Mouse (Mus musculus) left cerebral cortex, postnatal 10 days (tissue): Measurements from ENCODE around the gene Liph. TPM values are rescaled to one million over a fixed set of nuclear protein-coding genes. Genes with fewer than 3 reads are reported as not detected.
A peak's percentile ranks its signal among the peaks of the same experiment; 100 is the strongest.
"Not testable (repeated sequence)": the region's sequence is repeated elsewhere in the genome, so short reads cannot be mapped to it uniquely, and the experiment has no call there.

Source experiments
- DNase-seq, 2 experiments: peaks; one replicate each; pipeline ENCODE4 v3.0.0; 2021 to 2022; ENCODE audit warnings: low spot score in 2 of 2, mixed read lengths in 1 of 2; ENCODE audit errors: extremely low spot score in 1 of 2
- intact Hi-C: fragments of 180-260 bp; cut with DNase I; formaldehyde crosslinking; loops from one replicate; pipeline ENCODE4 v1.15.1; 2025
- total RNA-seq, 2 experiments: library from RNA; stranded (reverse); gene quantifications; 2 replicates each; pipeline ENCODE4 v1.2.3; 2021

Liph gene
- under 1 TPM; 0.24 to 0.36 TPM for total RNA-seq

- intact Hi-C loops = no loop called here
- DNase-seq = peak in 1 of 2 experiments; percentile 49
Observed at GRCm38 (mm10) chr16:21995304-21995703, at the start of gene Liph. Gene Liph, minus strand, starts transcription at chr16:21995663.

GRCm38 (mm10) chr16:22043830-22044229, 48.4 kb upstream of the Liph start:
- no peak for DNase-seq
- intact Hi-C loops = no loop called here

DNA sequence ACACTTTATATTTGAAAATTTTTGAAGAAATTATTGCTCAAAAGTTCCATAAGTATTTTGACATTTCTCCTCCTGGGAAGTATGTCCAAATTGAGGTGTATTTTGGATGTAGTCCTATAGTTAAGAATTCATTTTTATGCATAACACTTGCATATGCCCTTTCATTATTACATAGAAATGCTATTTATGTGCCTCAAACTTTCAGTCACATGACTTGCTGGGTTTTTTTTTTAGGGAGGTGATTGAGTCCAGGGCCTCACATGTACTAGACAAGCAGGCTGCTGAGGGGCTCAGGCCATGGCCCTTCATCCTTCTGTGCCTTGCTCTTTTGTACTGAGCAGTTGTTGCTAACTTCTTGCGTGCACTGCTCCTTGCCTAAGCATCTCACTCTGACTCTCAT, 44.5 kb upstream of the Liph start:
- DNase-seq = no peak
- intact Hi-C loops = no loop called here

- intact Hi-C loops = no loop called here
Observed at GRCm38 (mm10) chr16:22038554-22038953, 43.1 kb upstream of the Liph start.

DNA sequence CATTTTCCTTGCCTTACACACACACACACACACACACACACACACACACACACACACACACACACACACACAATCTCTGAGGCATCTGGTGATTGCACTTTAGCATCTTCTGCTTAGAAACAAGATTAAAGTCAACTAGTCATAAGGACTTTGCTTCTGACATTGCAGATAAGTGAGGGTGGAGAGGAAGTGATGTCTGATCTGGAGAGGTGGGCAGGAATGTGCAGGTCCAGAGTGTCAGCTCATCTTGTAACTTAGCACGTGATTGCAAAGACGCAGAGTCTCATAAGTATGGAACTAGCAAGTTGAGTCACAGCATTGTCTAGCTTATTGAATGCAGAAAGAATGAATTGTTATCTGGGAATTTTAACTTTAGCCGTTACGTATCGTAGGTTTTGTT, 32.0 kb upstream of the Liph start:
- no peak for DNase-seq
- intact Hi-C loops = no loop called here

More at GRCm38 (mm10) chr16:22038554-22038953, 43.1 kb upstream of the Liph start:
- no peak for DNase-seq

DNA sequence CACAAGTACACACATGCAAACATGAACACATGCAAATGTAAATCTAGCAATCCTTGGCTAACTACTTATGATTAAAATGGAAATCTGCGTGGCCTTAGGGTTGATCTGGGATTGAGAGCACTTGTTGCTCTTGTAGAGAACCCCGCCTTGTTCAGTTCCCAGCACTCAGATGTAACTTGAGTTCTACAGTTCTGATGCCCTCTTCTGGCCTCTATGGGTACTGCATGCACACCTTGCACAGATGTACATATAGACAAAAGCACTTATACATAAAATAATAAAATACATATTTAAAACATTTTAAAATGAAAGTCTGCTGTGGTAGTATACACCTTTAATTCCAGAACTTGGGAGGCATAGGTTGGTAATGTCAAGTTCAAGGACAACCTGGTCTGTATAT, 26.7 kb upstream of the Liph start:
- DNase-seq = no peak
- intact Hi-C loops = loop anchor here (5.0 kb wide), 1 partner anchor 185 kb away; no protein-coding TSS in a partner anchor

DNA sequence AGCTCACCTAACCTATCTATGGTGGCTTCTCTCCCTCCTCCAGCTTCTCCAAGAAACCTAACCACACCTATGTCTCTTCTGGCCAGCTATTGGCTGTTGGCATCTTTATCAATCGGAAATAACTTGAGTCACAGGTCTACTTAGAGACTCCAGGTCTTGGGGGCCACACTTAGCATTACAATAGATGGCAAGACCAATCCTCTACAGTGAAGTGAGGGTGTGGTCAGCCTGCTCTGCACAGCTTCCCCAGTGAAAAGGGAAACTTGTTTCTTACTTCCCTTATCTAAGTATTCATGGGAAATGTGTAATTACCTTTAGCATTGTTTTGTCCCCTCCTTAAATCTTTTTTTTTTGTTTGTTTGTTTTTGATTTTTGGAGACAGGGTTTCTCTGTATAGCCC, 20.1 kb upstream of the Liph start:
- no peak for DNase-seq
- intact Hi-C loops = no loop called here

- DNase-seq = peak in 1 of 2 experiments; percentile 69
- intact Hi-C loops = loop anchor here (5.0 kb wide), 1 partner anchor 172 kb away; no protein-coding TSS in a partner anchor
Observed at GRCm38 (mm10) chr16:22009596-22009995, 14.1 kb upstream of the Liph start.

DNA sequence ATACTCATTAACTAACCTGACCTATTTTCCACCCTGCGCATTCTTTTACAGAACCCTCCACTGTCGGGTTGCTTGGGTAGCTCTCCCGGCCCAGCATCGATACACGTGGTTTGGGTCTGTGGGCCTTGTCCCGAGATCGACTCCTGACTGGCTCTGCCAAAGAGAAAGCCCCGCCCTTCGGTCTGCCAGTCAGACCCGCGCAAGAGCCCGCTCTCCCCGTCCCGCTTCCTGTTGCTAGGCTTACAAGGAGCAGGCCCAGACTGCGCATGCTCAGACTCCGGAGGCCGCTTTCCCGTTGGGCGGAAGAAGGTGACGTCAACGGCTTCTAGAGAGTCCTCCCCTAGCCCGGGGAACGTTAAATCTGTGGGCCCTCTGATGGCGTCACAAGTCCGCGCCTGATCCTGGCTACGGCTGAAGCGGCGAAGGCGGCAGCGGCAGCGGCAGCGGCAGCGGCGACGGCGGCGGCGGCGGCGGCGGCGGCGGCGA, 13.7 kb upstream of the Liph start, which contains the start of gene Senp2:
Gene Senp2 (plus strand): TSS at position 386 of the 486 bp plus-strand sequence.
- intact Hi-C loops = loop anchor here (5.0 kb wide), 1 partner anchor 172 kb away; no protein-coding TSS in a partner anchor
- peak; percentile 100 for DNase-seq

DNA sequence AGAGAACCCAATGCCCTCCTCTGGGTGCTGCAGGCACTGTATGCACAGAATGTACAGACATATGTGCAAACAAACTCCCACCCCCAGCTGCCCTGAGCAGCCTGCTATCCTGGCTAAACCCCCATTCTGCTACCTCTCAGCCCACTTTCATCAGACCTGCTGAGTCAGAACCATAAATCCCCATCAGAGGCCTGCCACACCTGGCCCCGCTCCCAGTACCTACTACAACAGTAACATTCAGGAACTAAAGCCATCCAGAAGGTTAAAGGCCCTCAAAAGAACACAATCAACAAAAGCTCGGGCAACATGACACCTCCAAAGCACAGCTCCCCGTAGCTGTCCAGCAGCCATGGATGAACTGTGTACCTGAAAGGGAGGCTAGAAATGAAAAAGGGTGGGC, 6.1 kb upstream of the Liph start:
- intact Hi-C loops = no loop called here
- no peak for DNase-seq

DNA sequence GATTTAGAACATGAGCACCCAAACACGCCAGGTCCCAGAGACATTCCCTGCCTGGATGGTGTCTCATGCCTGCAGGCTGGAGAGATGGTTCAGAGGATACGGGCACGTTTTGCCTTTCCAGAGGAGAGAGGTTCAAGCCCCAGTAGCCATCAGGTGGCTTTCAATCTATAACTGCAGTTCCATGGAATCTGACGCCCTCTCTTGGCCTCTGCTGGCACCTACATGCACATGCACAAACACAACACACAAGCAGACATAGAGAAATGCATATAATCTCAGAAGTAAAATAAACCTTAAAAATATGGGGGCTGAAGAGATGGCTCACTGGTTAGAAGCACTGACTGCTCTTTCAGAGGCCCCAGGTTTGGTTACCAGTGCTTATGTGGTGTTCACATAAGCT, 5.7 kb upstream of the Liph start:
- intact Hi-C loops = no loop called here
- no peak for DNase-seq

DNA sequence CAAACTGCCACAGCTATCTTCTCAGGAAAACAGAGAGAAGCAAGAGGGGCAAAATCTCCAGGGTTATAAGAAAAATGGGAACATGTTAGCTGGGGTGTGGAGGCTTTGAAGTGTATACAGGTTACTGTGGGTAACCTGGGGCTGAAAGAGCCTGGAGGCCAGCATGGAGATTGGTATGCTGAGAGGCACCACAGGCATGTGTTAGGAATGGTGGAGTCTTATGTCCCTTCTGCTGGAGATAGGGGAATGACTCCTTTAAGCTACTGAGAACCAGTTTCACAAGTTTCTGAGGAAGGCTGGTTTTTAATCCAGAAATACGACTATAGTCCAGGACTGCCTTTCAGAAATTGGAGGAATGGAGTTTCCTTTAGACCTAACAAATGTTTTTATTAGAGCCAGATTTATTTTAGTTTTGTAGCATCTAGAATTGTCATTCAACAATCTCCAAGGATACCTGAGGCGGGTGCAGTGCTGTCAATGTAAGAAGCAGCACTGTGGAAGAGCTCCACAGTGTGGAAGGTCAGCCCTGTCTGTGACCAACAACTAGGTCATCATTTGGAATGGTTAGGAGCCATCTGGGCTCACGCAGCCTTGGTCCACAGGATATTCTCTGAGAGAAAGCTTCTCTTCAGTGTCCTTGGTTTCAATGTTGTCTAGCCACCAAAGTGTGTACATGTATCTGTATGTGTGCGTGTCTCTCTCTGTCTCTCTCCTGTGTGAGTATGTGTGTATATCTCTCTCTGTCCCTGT, 4.7 kb upstream of the Liph start:
- DNase-seq = no peak
- intact Hi-C loops = no loop called here

GRCm38 (mm10) chr16:21998061-21998460, 2.6 kb upstream of the Liph start:
- intact Hi-C loops = no loop called here
- DNase-seq = no peak

GRCm38 (mm10) chr16:21996881-21997641, 1.6 kb upstream of the Liph start:
- intact Hi-C loops = no loop called here
- DNase-seq = no peak

DNA sequence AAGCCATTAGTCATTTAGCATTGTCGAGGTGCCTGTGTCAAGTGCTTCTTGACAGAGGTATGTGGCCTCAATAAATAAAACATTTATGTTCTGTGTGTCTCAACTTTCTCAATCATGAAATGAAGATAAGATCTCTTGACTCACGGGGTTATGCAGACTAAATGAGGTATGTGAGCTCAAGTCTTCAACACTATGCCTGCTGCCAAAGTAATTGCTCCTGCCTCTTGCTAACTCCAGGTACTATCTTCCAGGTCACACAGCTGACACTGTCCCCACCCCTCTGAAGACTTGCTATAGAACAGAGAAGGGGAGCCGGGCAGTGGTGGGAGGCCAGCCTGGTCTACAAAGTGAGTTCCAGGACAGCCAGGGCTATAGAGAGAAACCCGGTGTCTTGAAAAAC, 939 bp upstream of the Liph start:
- no peak for DNase-seq
- intact Hi-C loops = no loop called here

DNA sequence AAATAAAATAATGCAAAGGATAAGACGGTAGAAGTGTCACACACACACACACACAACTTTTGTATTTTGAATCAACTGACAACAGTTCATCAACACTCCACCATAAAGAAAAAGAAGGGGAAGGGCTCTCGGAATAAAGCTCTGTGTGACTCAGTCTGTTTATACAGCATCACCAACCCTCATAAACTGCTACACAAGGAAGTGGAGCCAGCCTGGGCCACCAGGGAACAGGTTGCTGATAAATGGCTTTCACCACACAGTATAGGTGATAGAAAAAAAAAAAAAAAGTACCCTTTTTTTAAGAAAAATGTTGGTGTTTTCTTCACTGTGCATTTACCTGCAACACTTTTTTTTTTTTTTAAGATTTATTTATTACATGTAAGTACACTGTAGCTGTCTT, 3.7 kb downstream of the Liph start:
- intact Hi-C loops = no loop called here
- DNase-seq = no peak

DNA sequence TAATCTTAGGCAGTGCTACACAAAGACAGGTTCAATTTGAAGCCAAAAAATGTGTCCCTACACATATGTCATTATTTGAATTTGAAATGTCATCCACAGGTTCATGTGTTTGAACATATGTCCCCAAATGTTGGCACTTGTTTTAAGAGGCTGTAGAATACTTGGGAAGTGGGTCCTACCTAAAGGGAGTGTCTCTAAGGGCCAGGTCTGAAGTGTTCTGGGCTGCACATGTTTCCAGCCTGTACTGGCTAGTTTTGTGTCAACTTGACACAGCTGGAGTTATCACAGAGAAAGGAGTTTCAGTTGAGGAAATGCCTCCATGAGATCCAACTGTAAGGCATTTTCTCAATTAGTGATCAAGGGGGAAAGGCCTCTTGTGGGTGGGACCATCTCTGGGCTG, 4.6 kb downstream of the Liph start:
- intact Hi-C loops, DNase-seq: not testable (repeated sequence)

DNA sequence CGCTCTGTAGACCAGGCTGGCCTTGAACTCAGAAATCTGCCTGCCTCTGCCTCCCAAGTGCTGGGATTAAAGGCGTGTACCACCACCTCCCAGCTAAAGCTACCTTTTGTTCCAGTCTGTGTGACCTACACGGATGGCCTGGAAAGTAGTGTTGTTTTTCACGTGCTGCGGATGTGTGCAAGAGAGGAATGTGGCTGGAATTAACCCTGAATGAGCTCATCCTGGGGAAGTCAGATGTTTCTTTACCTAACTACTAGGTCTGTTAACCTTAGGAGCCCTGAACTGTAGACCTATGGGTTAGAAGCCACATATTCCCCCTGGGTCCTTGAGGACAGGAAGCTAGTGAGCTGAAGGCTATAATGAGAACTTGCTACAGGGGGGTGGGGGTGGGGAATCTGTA, 7.5 kb downstream of the Liph start:
- DNase-seq = no peak
- intact Hi-C loops = no loop called here

- intact Hi-C loops = no loop called here
- no peak for DNase-seq
Observed at GRCm38 (mm10) chr16:21986191-21986590, 9.3 kb downstream of the Liph start.

- intact Hi-C loops = no loop called here
- DNase-seq = no peak
Observed at GRCm38 (mm10) chr16:21984091-21984490, 11.4 kb downstream of the Liph start.
